Mouse (Mus musculus): ENCODE measurements around the gene Tsnaxip1.
"Not testable (repeated sequence)": the region's sequence is repeated elsewhere in the genome, so short reads cannot be mapped to it uniquely, and the experiment has no call there.

Gene Tsnaxip1

GRCm38 (mm10) chr8:105813241-105813640 is 14.3 kb upstream of the Tsnaxip1 start:
- DNase-seq (ENCODE audit: low read depth, low spot score): no peak

GRCm38 (mm10) chr8:105819659-105820058 is 7.9 kb upstream of the Tsnaxip1 start:
- DNase-seq (ENCODE audit: low read depth, low spot score): no peak

GRCm38 (mm10) chr8:105820925-105821324 is 6.6 kb upstream of the Tsnaxip1 start:
- DNase-seq (ENCODE audit: low read depth, low spot score): no peak

- DNase-seq (ENCODE audit: low read depth, low spot score): no peak
Measured at GRCm38 (mm10) chr8:105825506-105825905, 2.0 kb upstream of the Tsnaxip1 start.

- DNase-seq (ENCODE audit: low read depth, low spot score): no peak
Measured at GRCm38 (mm10) chr8:105826379-105826778, 1.2 kb upstream of the Tsnaxip1 start.

GRCm38 (mm10) chr8:105833740-105834139 is 6.2 kb downstream of the Tsnaxip1 start:
- DNase-seq (ENCODE audit: low read depth, low spot score): not testable (repeated sequence)

- no peak for DNase-seq (ENCODE audit: low read depth, low spot score)
Measured at GRCm38 (mm10) chr8:105835318-105835717, 7.8 kb downstream of the Tsnaxip1 start.

- no peak for DNase-seq (ENCODE audit: low read depth, low spot score)
Measured at GRCm38 (mm10) chr8:105836991-105837390, 9.5 kb downstream of the Tsnaxip1 start.

GRCm38 (mm10) chr8:105839209-105839608 is 11.7 kb downstream of the Tsnaxip1 start:
- DNase-seq (ENCODE audit: low read depth, low spot score): no peak

GRCm38 (mm10) chr8:105846678-105847077 is 19.1 kb downstream of the Tsnaxip1 start:
- DNase-seq (ENCODE audit: low read depth, low spot score): no peak

GRCm38 (mm10) chr8:105850014-105850413 is 22.5 kb downstream of the Tsnaxip1 start:
- DNase-seq (ENCODE audit: low read depth, low spot score): no peak

- no peak for DNase-seq (ENCODE audit: low read depth, low spot score)
Measured at GRCm38 (mm10) chr8:105850611-105851010, 23.1 kb downstream of the Tsnaxip1 start.

- peak; percentile 89 for DNase-seq (ENCODE audit: low read depth, low spot score)
Measured at GRCm38 (mm10) chr8:105851651-105852143, 24.2 kb downstream of the Tsnaxip1 start.

GRCm38 (mm10) chr8:105852146-105852729 is 24.7 kb downstream of the Tsnaxip1 start:
- no peak for DNase-seq (ENCODE audit: low read depth, low spot score)

GRCm38 (mm10) chr8:105853178-105853577 is 25.6 kb downstream of the Tsnaxip1 start, which contains the start of gene Cenpt:
Cenpt (minus strand) TSS chr8:105853278.
- no peak for DNase-seq (ENCODE audit: low read depth, low spot score)

- DNase-seq (ENCODE audit: low read depth, low spot score): no peak
Measured at GRCm38 (mm10) chr8:105854303-105854702, 26.8 kb downstream of the Tsnaxip1 start.

GRCm38 (mm10) chr8:105854715-105855216 is 27.2 kb downstream of the Tsnaxip1 start, which contains the start of gene Thap11:
Thap11 (plus strand) TSS chr8:105855132.
- peak; percentile 89 for DNase-seq (ENCODE audit: low read depth, low spot score)

GRCm38 (mm10) chr8:105855248-105856167 is 28.0 kb downstream of the Tsnaxip1 start:
- DNase-seq (ENCODE audit: low read depth, low spot score): no peak

- no peak for DNase-seq (ENCODE audit: low read depth, low spot score)
Measured at GRCm38 (mm10) chr8:105856168-105856835, 28.8 kb downstream of the Tsnaxip1 start.

GRCm38 (mm10) chr8:105858495-105858894 is 31.0 kb downstream of the Tsnaxip1 start:
- DNase-seq (ENCODE audit: low read depth, low spot score): no peak

GRCm38 (mm10) chr8:105859314-105859713 is 31.8 kb downstream of the Tsnaxip1 start:
- no peak for DNase-seq (ENCODE audit: low read depth, low spot score)

Measured in telencephalon, adult 2 months (tissue).